Mouse (Mus musculus) thymus, adult 2 months (tissue): ENCODE measurements around the gene Gm10447. TPM values are rescaled to one million over a fixed set of nuclear protein-coding genes. Genes with fewer than 3 reads are reported as not detected.

Source experiments
- DNase-seq: peaks from one replicate; pipeline ENCODE4 v3.0.0; 2021
- H3K27ac ChIP-seq: fragments of 200-500 bp; 2 replicates; pipeline ENCODE4 v1.5.1; 2012; ENCODE audit warnings: low read length, control low read depth; ENCODE audit not compliant: control insufficient read depth, insufficient read depth
- H3K27me3 ChIP-seq: fragments of 200-500 bp; 2 replicates; pipeline ENCODE4 v1.6.1; 2012; ENCODE audit warnings: mild to moderate bottlenecking, low read length, moderate library complexity, mixed read lengths; ENCODE audit not compliant: control insufficient read depth, insufficient read depth
- H3K36me3 ChIP-seq: fragments of 200-500 bp; 2 replicates; pipeline ENCODE4 v1.6.1; 2012; ENCODE audit warnings: mild to moderate bottlenecking, low read length, moderate library complexity; ENCODE audit not compliant: control insufficient read depth, insufficient read depth
- H3K4me1 ChIP-seq: fragments of 200-500 bp; replicated peaks from 2 replicates; pipeline ENCODE4 v1.6.1; 2012; ENCODE audit warnings: low read length; ENCODE audit not compliant: control insufficient read depth, insufficient read depth
- H3K4me3 ChIP-seq: fragments of 200-500 bp; 2 replicates; pipeline ENCODE4 v1.5.1; 2012; ENCODE audit warnings: mild to moderate bottlenecking, low read length, control low read depth, moderate library complexity; ENCODE audit not compliant: control insufficient read depth, insufficient read depth
- CTCF ChIP-seq: fragments of 200-500 bp; IDR thresholded peaks from 2 replicates; pipeline ENCODE4 v1.5.1; 2012; ENCODE audit warnings: mild to moderate bottlenecking, control low read depth, low read length, moderate library complexity, borderline replicate concordance; ENCODE audit not compliant: control insufficient read depth, poor library complexity, insufficient read depth; ENCODE audit errors: extremely low read depth
- POLR2A ChIP-seq: fragments of 200-500 bp; IDR thresholded peaks from 2 replicates; pipeline ENCODE4 v1.6.1; 2012; ENCODE audit warnings: mild to moderate bottlenecking, low read length, control low read depth, moderate library complexity; ENCODE audit not compliant: control insufficient read depth, poor library complexity, insufficient read depth; ENCODE audit errors: extremely low read depth
- WGBS: fragments of 180-500 bp; shearing (Covaris S2); methylation state at CpG from one replicate; pipeline ENCODE4 v1.1.7; 2018; 5-methylcytosine and 5-hydroxymethylcytosine counted together
- polyA plus RNA-seq: library from polyadenylated mRNA; depleted of rRNA; stranded (reverse); fragments of >200 nt; gene quantifications from 2 replicates; pipeline ENCODE4 v1.2.3, GENCODE M21; 2012; rRNA removed

Gene Gm10447
- polyA plus RNA-seq, result 0.08 TPM in 1 of 2 replicates, not detected in the other

- TF ChIP-seq CTCF, result peak; percentile 34; the same call in 1 of the 2 replicates
- no peak for TF ChIP-seq POLR2A
- DNase-seq, result no peak
- 0 out of 2 replicates have a peak within 1 kb of the TSS, but pooled peaks have one; percentile 11 for H3K4me3 ChIP-seq
- H3K27me3 ChIP-seq, result peaks cover 11% of the 10 kb centered on the region
- 0 out of 2 replicates have a peak, but pooled peaks cover 3% of the 10 kb centered on the region for H3K4me1 ChIP-seq
- 8% methylated on average over 42 of the region's 42 CpGs for WGBS
- no peak within 1 kb of the TSS for H3K27ac ChIP-seq
- H3K36me3 ChIP-seq, result no peaks in the 10 kb centered on the region
Observed at GRCm38 (mm10) chr11:53456474-53457371, at the start of gene Gm10447, which contains the start of gene Shroom1. Gene Gm10447, minus strand, starts transcription at chr11:53457110. Gene Shroom1, plus strand, starts transcription at chr11:53457205.

GRCm38 (mm10) chr11:53505026-53505663 is 48.2 kb upstream of the Gm10447 start:
- Histone ChIP-seq H3K27me3 (no peaks in the 10 kb centered on the region), H3K36me3 (no peaks in the 10 kb centered on the region), H3K4me3 (no peak overlapping the region), H3K4me1 (no peaks in the 10 kb centered on the region), H3K27ac (no peak overlapping the region)
- TF ChIP-seq CTCF, result no peak
- TF ChIP-seq POLR2A, result no peak
- WGBS, result 91% methylated on average over 5 of the region's 5 CpGs
- DNase-seq, result no peak

- WGBS, result 96% methylated on average over 8 of the region's 8 CpGs
- no peak for DNase-seq
- Histone ChIP-seq H3K4me1 (no peaks in the 10 kb centered on the region), H3K4me3 (no peak overlapping the region), H3K27me3 (no peaks in the 10 kb centered on the region), H3K36me3 (no peaks in the 10 kb centered on the region), H3K27ac (no peak overlapping the region)
- TF ChIP-seq POLR2A (no peak), CTCF (no peak)
Observed at GRCm38 (mm10) chr11:53504376-53504775, 47.5 kb upstream of the Gm10447 start.

- no peaks in the 10 kb centered on the region for H3K4me1 ChIP-seq
Observed at GRCm38 (mm10) chr11:53503738-53504137, 46.8 kb upstream of the Gm10447 start.

GRCm38 (mm10) chr11:53502039-53502765 is 45.3 kb upstream of the Gm10447 start:
- 64% methylated on average over 8 of the region's 8 CpGs for WGBS
- TF ChIP-seq POLR2A (no peak), CTCF (no peak)
- Histone ChIP-seq H3K27me3 (no peaks in the 10 kb centered on the region), H3K4me3 (no peak overlapping the region), H3K36me3 (no peaks in the 10 kb centered on the region), H3K27ac (no peak overlapping the region), H3K4me1 (peaks cover 3% of the 10 kb centered on the region)
- no peak for DNase-seq

More at GRCm38 (mm10) chr11:53503738-53504137, 46.8 kb upstream of the Gm10447 start:
- Histone ChIP-seq H3K4me3 (no peak overlapping the region), H3K27me3 (no peaks in the 10 kb centered on the region), H3K36me3 (no peaks in the 10 kb centered on the region), H3K27ac (no peak overlapping the region)
- DNase-seq, result no peak
- no peak for TF ChIP-seq CTCF
- no peak for TF ChIP-seq POLR2A
- WGBS, result 86% methylated on average over 5 of the region's 5 CpGs

- Histone ChIP-seq H3K27ac (no peak overlapping the region), H3K36me3 (no peaks in the 10 kb centered on the region), H3K27me3 (no peaks in the 10 kb centered on the region), H3K4me1 (peaks cover 8% of the 10 kb centered on the region), H3K4me3 (no peak overlapping the region)
- WGBS, result 42% methylated on average over 11 of the region's 11 CpGs
- no peak for DNase-seq
- no peak for TF ChIP-seq POLR2A
- TF ChIP-seq CTCF, result no peak
Observed at GRCm38 (mm10) chr11:53500569-53500968, 43.7 kb upstream of the Gm10447 start.
